Mouse (Mus musculus): ENCODE measurements around the gene Trip10.

The Trip10 gene

DNA sequence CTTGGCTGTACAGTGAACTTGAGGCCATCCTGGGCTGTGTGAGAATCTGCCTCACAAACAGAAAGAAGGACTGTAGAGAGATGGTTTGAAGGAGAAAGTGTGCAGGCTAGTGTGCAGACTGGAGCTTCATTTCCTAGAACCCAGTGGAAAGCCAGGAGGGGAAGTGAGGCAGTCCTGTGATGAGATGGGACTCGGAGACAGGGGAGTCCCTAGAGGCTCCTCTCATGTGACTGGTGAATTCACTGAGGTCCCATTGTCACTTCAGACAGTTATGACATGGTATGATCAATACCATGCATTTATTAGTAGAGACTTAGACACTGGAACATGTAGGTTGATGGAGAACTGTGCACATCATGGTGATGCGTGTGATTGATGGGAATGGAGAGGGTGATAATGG is 43.0 kb downstream of the Trip10 start:
- no peak for DNase-seq (ENCODE audit: low spot score in 2 of 2)

DNA sequence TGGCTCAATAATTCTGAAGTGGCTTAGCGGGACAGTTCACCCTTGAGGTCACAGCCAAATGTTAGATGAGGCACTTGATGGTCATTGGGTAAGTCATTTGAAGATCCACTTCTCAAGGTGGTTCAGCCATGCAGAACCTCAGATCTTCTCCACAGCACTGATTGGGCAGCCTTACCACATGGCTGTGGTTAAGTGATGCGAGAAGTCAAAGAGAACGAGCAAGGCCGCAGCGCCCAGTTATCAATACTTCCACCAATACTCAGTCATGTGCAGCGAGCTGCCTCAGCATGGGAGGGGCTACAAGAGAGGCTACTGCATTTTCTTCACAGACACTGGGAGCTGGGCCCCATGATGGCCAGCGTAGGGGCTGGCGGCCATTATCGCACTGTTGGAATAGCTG is 43.7 kb downstream of the Trip10 start:
- DNase-seq (ENCODE audit: low spot score in 2 of 2), result no peak

DNA sequence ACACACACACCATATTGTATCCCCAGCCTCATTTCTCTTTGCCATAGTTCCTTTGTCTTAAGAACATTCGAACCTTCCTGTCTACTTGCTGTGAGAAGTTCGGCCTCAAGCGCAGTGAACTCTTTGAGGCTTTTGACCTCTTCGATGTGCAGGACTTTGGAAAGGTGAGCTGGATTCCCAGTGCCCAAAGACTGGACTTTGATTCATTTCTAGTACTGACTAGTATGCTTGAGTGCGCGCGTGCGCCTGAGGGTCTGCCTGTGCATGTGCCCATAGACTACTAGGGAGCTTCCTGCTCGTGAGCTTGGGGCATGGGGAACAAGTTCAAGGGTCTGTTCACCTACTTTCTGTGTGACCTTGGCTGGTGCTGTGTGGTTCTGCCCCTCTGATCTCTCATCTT is 46.7 kb downstream of the Trip10 start:
- no peak for DNase-seq (ENCODE audit: low spot score in 2 of 2)

DNA sequence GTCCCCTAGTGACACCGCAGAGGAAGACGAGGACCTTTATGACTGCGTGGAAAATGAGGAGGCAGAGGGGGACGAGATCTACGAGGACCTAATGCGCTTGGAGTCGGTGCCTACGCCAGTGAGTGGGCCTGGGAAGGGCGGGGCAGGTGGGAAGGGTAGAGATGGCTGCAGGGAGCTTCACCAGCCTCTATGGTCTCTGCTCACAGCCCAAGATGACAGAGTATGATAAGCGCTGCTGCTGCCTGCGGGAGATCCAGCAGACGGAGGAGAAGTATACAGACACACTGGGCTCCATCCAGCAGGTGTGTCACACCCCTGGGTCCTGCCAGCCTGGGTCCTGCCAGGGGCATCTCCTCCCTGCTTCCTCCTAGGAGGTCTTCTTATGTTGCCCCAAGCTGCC is 47.8 kb downstream of the Trip10 start:
- DNase-seq (ENCODE audit: low spot score in 2 of 2), result no peak

DNA sequence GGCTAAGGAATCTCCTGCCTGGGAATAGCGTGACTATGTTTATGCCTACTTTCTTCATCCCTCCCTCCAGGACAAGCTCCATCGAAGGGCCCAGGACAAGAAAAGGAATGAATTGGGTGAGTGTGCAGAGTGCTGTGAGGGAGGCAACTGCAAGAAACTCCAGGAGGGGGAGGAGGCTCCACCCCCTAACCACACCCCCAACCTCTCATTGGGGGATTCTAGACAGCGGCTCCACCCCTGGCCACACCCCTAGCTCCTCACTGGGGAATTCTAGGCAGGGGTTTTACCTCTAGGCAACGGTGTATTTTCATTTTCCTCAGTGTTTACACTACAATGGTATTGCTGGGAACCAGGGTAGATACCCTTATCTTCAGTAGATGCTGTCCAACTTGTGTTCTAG is 56.3 kb downstream of the Trip10 start:
- DNase-seq (ENCODE audit: low spot score in 2 of 2), result peak in 1 of 2 experiments; percentile 49

DNA sequence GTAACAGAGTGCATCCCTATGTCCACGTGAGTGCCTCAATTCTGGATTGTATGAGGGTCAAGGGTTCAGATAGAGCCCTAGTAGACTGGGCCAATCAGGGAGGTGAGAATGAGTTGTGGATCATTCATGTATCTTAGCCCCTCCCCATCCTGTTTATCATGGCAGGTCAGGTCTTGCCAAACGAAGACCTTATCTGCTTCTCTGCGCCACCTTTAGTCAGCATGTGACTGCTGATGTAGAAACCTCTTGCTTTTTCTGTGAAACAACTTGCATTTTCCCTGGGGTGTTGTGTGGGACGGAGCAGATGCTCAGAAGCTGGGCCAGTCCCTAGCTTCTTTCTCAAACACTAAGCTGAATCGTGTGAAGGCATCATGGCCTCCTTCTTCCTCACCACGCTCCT is 57.8 kb downstream of the Trip10 start:
- DNase-seq (ENCODE audit: low spot score in 2 of 2), result no peak

DNA sequence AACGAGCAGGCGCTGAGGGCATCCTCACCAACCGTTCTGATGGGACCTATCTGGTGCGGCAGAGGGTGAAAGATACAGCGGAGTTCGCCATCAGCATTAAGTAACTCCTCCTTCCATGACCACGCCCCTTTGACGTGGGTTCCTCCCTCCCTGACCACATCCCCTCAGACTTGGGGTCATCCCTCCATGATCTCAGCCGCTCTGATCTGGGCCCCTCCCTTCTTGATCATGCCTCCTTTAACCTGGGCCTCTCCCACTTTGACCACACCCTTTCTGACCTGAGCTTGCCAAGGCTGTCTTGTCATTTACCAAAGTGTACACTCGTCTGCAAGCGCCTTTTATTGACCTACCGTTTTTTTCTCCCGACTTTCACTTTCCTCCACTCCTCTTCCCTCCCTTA is 62.5 kb downstream of the Trip10 start:
- DNase-seq (ENCODE audit: low spot score in 2 of 2), result no peak

All from spleen, postnatal 10 days (tissue).